Mouse (Mus musculus): ENCODE results near the gene Pparg. TPM values are rescaled to one million over a fixed set of nuclear protein-coding genes. Genes with fewer than 3 reads are reported as not detected.

Pparg gene
- polyA plus RNA-seq, 1 experiment from 2014 or later, result 0.65 TPM

GRCm38 (mm10) chr6:115330964-115331363, 29.8 kb upstream of the Pparg start:
- H3K4me3 ChIP-seq (replicated peaks), result no peak overlapping the region
- ATAC-seq (ENCODE audit: insufficient number of reproducible peaks, insufficient read depth, low FRiP score, low TSS enrichment, low read depth), result no peak
- H3K27ac ChIP-seq, result no peak overlapping the region
- H3K9ac ChIP-seq (replicated peaks), result no peak overlapping the region
- peaks cover 6% of the 10 kb centered on the region for H3K4me1 ChIP-seq (replicated peaks)
- peaks cover 5% of the 10 kb centered on the region; the same call in 1 of the 2 replicates for H3K9me3 ChIP-seq
- no peaks in the 10 kb centered on the region for H3K27me3 ChIP-seq
- no peak overlapping the region for H3K4me2 ChIP-seq
- no peaks in the 10 kb centered on the region for H3K36me3 ChIP-seq

DNA sequence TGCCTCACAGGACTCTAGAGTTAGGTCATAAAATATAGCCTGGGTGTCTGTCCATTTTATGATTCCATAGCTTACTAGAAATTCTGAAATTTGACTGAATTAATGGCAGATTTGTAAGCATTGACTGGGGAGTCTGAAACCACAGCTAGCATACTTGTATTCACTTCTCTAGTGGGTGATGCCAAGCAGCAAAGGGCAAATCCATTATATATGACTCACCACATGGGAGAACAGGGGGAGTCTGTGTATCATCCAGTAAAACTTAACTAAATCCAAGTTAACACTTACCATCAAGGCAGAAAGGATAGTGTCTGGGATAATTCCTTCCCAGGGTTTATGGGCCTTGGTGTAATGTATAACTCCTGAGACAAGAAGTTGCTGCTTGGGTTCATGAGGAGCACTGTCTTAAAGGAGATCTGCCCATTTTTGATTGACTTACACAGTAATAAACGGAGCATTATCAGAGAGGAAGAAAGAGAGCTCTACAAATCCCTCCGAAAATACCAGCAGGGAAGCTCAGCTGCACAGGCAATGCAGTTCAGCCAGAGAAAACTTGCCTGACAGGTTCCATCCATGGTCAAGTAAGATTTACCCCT, 27.6 kb upstream of the Pparg start:
- Histone ChIP-seq H3K4me2 (no peak overlapping the region), H3K4me1 (replicated peaks) (peaks cover 16% of the 10 kb centered on the region), H3K4me3 (replicated peaks) (no peak overlapping the region), H3K27ac (no peak overlapping the region), H3K27me3 (no peaks in the 10 kb centered on the region), H3K9ac (replicated peaks) (no peak overlapping the region), H3K9me3 (no peaks in the 10 kb centered on the region), H3K36me3 (no peaks in the 10 kb centered on the region)
- WGBS, result 52% methylated on average over 2 of the region's 2 CpGs
- no peak for ATAC-seq (ENCODE audit: insufficient number of reproducible peaks, insufficient read depth, low FRiP score, low TSS enrichment, low read depth)

DNA sequence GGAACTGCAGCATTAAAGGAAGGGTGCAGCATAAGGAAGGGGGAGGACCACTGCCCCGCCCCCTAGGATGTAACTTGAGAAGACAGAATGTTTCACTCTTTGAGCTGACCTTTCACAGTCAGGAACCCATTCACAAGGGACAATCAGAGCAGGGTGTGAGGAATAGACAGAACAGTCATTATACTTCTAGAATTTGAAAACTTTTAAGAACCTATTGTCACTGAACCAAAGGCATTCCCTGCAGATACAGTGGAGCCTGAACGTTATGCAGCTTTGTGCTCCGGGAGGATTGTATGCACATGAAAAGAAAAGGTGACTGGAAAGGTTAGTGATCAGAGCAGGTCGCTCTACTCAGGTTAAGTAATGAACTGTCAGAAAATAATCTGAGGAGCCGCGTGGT, 25.2 kb upstream of the Pparg start:
- Histone ChIP-seq H3K9ac (replicated peaks) (no peak overlapping the region), H3K27me3 (no peaks in the 10 kb centered on the region), H3K4me2 (no peak overlapping the region), H3K4me1 (replicated peaks) (peaks cover 16% of the 10 kb centered on the region), H3K27ac (no peak overlapping the region), H3K4me3 (replicated peaks) (no peak overlapping the region), H3K36me3 (no peaks in the 10 kb centered on the region), H3K9me3 (no peaks in the 10 kb centered on the region)
- WGBS, result 35% methylated on average over 6 of the region's 6 CpGs
- ATAC-seq (ENCODE audit: insufficient number of reproducible peaks, insufficient read depth, low FRiP score, low TSS enrichment, low read depth), result no peak

- no peaks in the 10 kb centered on the region for H3K9me3 ChIP-seq
- 89% methylated on average over 2 of the region's 2 CpGs for WGBS
- ATAC-seq (ENCODE audit: insufficient number of reproducible peaks, insufficient read depth, low FRiP score, low TSS enrichment, low read depth), result no peak
- no peak overlapping the region for H3K9ac ChIP-seq (replicated peaks)
- H3K27ac ChIP-seq, result no peak overlapping the region
- H3K36me3 ChIP-seq, result no peaks in the 10 kb centered on the region
- no peaks in the 10 kb centered on the region for H3K27me3 ChIP-seq
- peaks cover 26% of the 10 kb centered on the region for H3K4me1 ChIP-seq (replicated peaks)
- H3K4me3 ChIP-seq (replicated peaks), result no peak overlapping the region
- no peak overlapping the region for H3K4me2 ChIP-seq
Measured at GRCm38 (mm10) chr6:115340084-115340483, 20.7 kb upstream of the Pparg start.

GRCm38 (mm10) chr6:115343096-115343495, 17.7 kb upstream of the Pparg start:
- H3K9ac ChIP-seq (replicated peaks), result no peak overlapping the region
- H3K9me3 ChIP-seq, result no peaks in the 10 kb centered on the region
- H3K4me2 ChIP-seq, result no peak overlapping the region
- no peaks in the 10 kb centered on the region for H3K36me3 ChIP-seq
- no peak overlapping the region for H3K4me3 ChIP-seq (replicated peaks)
- 72% methylated on average over 4 of the region's 4 CpGs for WGBS
- H3K27me3 ChIP-seq, result no peaks in the 10 kb centered on the region
- ATAC-seq (ENCODE audit: insufficient number of reproducible peaks, insufficient read depth, low FRiP score, low TSS enrichment, low read depth), result no peak
- H3K4me1 ChIP-seq (replicated peaks), result peaks cover 10% of the 10 kb centered on the region
- no peak overlapping the region for H3K27ac ChIP-seq

DNA sequence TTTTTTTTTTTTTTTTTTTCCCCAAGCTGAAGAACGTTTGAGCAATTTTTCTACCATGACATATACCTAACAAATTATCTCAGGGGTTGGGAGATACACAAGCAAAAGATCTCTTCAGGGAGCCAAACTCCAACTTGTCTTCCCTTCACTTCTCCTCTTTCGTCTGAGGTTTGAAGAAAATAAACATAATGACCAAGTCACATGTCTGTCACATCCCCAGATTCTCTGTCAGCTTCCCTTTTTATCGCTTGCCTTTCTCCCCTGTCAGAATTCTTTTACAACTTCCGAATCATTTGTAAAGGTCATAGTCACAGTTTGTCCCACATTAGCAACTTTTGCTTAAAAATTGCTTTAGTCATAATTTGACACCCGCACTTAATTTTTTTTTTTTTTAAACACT, 17.2 kb upstream of the Pparg start:
- Histone ChIP-seq H3K4me2 (no peak overlapping the region), H3K4me3 (replicated peaks) (no peak overlapping the region), H3K9me3 (no peaks in the 10 kb centered on the region), H3K4me1 (replicated peaks) (peaks cover 10% of the 10 kb centered on the region), H3K9ac (replicated peaks) (no peak overlapping the region), H3K27me3 (no peaks in the 10 kb centered on the region), H3K36me3 (no peaks in the 10 kb centered on the region), H3K27ac (no peak overlapping the region)
- no peak for ATAC-seq (ENCODE audit: insufficient number of reproducible peaks, insufficient read depth, low FRiP score, low TSS enrichment, low read depth)
- 51% methylated on average over 5 of the region's 5 CpGs for WGBS

DNA sequence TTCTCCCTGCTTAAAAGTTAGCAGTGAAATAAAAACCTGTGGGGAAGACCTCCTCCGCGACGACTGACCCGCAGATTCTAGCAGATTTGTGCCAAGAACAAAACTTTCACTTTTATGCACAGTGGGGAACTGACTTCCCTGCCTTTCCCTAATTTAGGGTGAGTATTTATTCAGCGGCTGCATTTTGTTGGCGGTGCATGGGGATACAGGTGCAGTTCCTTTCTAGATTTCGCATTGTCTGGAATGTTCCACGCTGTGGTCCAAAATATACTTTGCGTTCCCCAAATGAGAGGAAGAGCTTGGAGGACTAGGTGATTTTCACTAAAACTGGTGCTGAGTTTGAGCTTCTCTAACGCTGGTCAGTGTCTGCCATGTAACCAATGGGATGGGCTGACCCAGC, 16.6 kb upstream of the Pparg start:
- Histone ChIP-seq H3K4me2 (peak overlapping the region; percentile 15), H3K36me3 (no peaks in the 10 kb centered on the region), H3K27ac (no peak overlapping the region), H3K4me1 (replicated peaks) (peaks cover 10% of the 10 kb centered on the region), H3K9ac (replicated peaks) (no peak overlapping the region), H3K9me3 (no peaks in the 10 kb centered on the region), H3K27me3 (no peaks in the 10 kb centered on the region), H3K4me3 (replicated peaks) (no peak overlapping the region)
- 41% methylated on average over 10 of the region's 10 CpGs for WGBS
- ATAC-seq (ENCODE audit: insufficient number of reproducible peaks, insufficient read depth, low FRiP score, low TSS enrichment, low read depth), result no peak

- ATAC-seq (ENCODE audit: insufficient number of reproducible peaks, insufficient read depth, low FRiP score, low TSS enrichment, low read depth), result no peak
- Histone ChIP-seq H3K4me2 (peak overlapping the region; percentile 15; the same call in 1 of the 2 replicates), H3K27ac (no peak overlapping the region), H3K4me1 (replicated peaks) (peaks cover 10% of the 10 kb centered on the region), H3K9ac (replicated peaks) (no peak overlapping the region), H3K4me3 (replicated peaks) (no peak overlapping the region), H3K36me3 (no peaks in the 10 kb centered on the region), H3K27me3 (no peaks in the 10 kb centered on the region), H3K9me3 (no peaks in the 10 kb centered on the region)
- 38% methylated on average over 11 of the region's 11 CpGs for WGBS
Measured at GRCm38 (mm10) chr6:115344513-115344912, 16.2 kb upstream of the Pparg start.

DNA sequence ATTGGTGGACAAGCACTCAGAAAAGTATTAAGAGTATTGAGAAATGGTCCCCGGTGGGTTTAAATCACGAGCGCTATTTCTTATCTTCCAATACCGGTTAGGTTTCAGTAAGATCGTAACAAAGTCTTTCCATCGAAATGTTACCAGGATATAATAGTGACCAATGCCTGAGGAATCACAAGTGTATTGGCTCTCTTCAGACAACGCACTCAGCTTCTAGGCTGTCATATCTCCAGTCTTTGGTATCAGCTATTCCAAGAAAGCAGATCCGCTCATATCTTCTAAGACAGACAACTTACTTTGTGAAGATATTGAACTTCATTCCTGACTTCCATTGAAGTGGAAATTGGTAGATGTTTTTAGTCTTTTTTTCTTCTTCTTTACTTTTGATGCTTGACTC, 15.7 kb upstream of the Pparg start:
- Histone ChIP-seq H3K36me3 (no peaks in the 10 kb centered on the region), H3K4me1 (replicated peaks) (peaks cover 10% of the 10 kb centered on the region), H3K4me2 (no peak overlapping the region), H3K27ac (no peak overlapping the region), H3K27me3 (no peaks in the 10 kb centered on the region), H3K9ac (replicated peaks) (no peak overlapping the region), H3K4me3 (replicated peaks) (no peak overlapping the region), H3K9me3 (no peaks in the 10 kb centered on the region)
- 87% methylated on average over 8 of the region's 8 CpGs for WGBS
- no peak for ATAC-seq (ENCODE audit: insufficient number of reproducible peaks, insufficient read depth, low FRiP score, low TSS enrichment, low read depth)

DNA sequence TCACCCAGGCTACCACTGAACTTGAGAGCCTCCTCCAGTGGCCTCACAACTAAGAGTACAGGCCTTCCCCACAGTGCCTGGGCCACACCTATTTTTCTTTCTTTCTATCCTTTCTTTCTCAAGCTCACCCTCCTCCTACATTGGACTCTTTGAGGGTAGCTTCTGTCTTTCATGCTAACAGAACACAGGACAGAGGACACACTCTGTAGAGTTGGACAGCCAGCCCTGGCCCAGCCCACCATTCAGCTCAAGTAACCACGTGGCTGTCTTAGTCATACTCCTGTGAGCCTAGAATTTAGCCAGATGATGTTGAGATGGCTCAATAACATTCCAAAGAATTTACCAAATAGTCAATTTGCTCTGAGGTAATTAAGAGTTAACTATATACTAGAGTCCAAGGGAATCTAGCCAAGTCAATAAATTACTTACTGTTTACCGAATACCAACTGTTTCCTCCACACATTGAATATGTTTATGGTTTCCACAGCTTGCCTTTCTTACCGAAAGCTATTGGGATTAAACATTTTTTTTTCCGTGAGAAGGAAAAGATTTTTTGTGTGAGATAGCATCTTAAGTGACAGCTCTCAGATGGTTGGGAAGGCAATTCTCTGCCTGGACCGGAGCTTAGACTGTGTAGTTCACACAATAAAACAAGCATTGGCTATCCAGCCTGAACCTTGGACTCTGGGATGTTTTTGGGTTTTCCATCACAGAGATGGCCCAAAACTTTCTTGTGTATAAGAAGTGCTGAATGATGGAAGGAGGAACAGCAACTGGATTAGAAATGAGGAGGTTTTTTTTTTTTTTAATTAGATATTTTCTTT, 10.9 kb upstream of the Pparg start:
- 74% methylated on average over 5 of the region's 5 CpGs for WGBS

GRCm38 (mm10) chr6:115361606-115362462, 1.1 kb downstream of the Pparg start:
- Histone ChIP-seq H3K4me2 (peak overlapping the region; percentile 98), H3K36me3 (no peaks in the 10 kb centered on the region), H3K27me3 (peaks cover 32% of the 10 kb centered on the region), H3K4me1 (replicated peaks) (peaks cover 10% of the 10 kb centered on the region), H3K9me3 (peaks cover 6% of the 10 kb centered on the region; the same call in 1 of the 2 replicates), H3K9ac (replicated peaks) (peak overlapping the region; percentile 58), H3K4me3 (replicated peaks) (peak overlapping the region; percentile 59), H3K27ac (no peak overlapping the region)
- peak; percentile 82 for ATAC-seq (ENCODE audit: insufficient number of reproducible peaks, insufficient read depth, low FRiP score, low TSS enrichment, low read depth)
- under 1% methylated on average over 48 of the region's 48 CpGs for WGBS

More for the DNA sequence above, 10.9 kb upstream of the Pparg start:
- H3K27ac ChIP-seq, result no peak overlapping the region
- H3K9me3 ChIP-seq, result no peaks in the 10 kb centered on the region
- no peak overlapping the region for H3K4me3 ChIP-seq (replicated peaks)
- ATAC-seq (ENCODE audit: insufficient number of reproducible peaks, insufficient read depth, low FRiP score, low TSS enrichment, low read depth), result no peak
- H3K36me3 ChIP-seq, result no peaks in the 10 kb centered on the region
- no peak overlapping the region for H3K9ac ChIP-seq (replicated peaks)
- no peak overlapping the region for H3K4me2 ChIP-seq
- peaks cover 1% of the 10 kb centered on the region for H3K4me1 ChIP-seq (replicated peaks)
- no peaks in the 10 kb centered on the region for H3K27me3 ChIP-seq
